Mouse (Mus musculus): ENCODE measurements around the gene Zfp950. TPM values are rescaled to one million over a fixed set of nuclear protein-coding genes. Genes with fewer than 3 reads are reported as not detected.
A peak's percentile ranks its signal among the peaks of the same experiment; 100 is the strongest.

Zfp950 gene
- polyA plus RNA-seq, 1 experiment from 2014 or later = 38.7 TPM

DNA sequence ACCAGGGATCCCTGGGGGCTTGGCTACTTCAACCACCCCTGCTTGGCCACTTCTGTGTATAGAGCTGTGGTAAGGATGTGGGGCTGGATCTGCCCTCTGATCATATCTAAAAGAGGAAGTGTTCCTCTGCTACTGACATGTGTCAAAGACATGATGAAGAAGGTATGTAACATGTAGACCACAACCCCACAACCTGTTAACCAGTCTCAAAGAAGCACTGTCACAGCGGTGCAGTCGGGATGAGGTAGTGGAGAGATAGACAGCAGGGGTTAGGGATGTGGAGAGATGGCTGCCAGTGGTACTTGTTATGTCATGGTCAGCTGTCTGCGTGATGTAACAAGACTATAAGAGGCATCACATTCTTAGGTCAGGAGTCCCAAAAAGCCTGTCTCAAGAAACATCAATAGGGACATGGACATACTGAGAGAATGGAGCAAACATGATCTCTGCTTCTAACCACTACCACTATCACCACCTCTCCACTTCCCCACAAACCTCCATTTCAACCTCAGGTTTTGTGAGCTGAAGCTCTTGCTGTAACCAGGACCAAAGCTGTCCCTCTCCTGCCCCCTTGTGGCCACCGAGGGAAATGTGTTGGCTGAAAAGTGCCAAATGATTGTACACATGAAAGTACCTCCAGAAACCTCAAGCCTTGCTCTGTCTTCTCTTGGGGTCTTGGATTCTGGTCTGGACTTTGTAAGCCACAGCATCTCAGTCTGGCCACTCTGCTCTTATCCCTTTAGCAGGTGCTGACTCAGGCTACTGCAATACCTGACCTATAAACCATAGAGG, 56.3 kb downstream of the Zfp950 start:
- no peak overlapping the region for H3K4me3 ChIP-seq (ENCODE audit: control insufficient read depth in 1 of 2, insufficient read depth in 1 of 2, low read depth in 1 of 2, low read length in 2 of 2)
- no peak overlapping the region for H3K9ac ChIP-seq (ENCODE audit: low read length)
- no peaks in the 10 kb centered on the region for H3K9me3 ChIP-seq (ENCODE audit: control insufficient read depth, low read length)
- 0 out of 4 replicates have a peak overlapping the region, but pooled peaks of 1 of the 2 experiments have one; percentile 8 for H3K27ac ChIP-seq (replicated peaks in 1 of 2; ENCODE audit: control insufficient read depth in 1 of 2, insufficient read depth in 1 of 2, low read depth in 2 of 2, low read length in 2 of 2)
- no peaks in the 10 kb centered on the region for H3K4me1 ChIP-seq (ENCODE audit: control insufficient read depth in 2 of 2, insufficient read depth in 2 of 2, low read length in 2 of 2)
- H3K27me3 ChIP-seq (ENCODE audit: control insufficient read depth, insufficient read depth, low read length) = no peaks in the 10 kb centered on the region
- ATAC-seq (ENCODE audit: insufficient number of reproducible peaks, insufficient read depth, low FRiP score, low read depth) = no peak
- 39% methylated on average over 4 of the region's 4 CpGs for WGBS
- peaks cover 76% of the 10 kb centered on the region for H3K36me3 ChIP-seq (ENCODE audit: control insufficient read depth, insufficient read depth, low read length)
- no peak overlapping the region for H3K4me2 ChIP-seq (ENCODE audit: low read length)

DNA sequence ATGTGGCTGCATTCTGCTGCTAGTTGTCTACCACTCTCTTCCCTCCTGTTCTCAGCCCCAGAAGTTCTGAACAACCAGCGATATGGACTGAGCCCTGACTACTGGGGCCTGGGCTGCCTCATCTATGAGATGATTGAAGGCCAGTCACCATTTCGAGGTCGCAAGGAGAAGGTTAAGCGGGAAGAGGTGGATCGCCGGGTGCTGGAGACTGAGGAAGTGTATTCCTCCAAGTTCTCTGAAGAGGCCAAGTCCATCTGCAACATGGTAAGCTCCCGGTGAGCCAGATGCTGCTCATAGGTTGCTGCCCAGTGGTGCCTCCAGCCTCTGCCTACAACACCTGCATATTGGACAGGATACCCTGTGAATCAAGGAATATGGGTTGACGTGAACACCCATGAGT, 57.6 kb downstream of the Zfp950 start:
- H3K9ac ChIP-seq (ENCODE audit: low read length) = no peak overlapping the region
- no peak overlapping the region for H3K4me3 ChIP-seq (ENCODE audit: control insufficient read depth in 1 of 2, insufficient read depth in 1 of 2, low read depth in 1 of 2, low read length in 2 of 2)
- no peaks in the 10 kb centered on the region for H3K9me3 ChIP-seq (ENCODE audit: control insufficient read depth, low read length)
- ATAC-seq (ENCODE audit: insufficient number of reproducible peaks, insufficient read depth, low FRiP score, low read depth) = no peak
- peaks cover 75% of the 10 kb centered on the region for H3K36me3 ChIP-seq (ENCODE audit: control insufficient read depth, insufficient read depth, low read length)
- no peaks in the 10 kb centered on the region for H3K4me1 ChIP-seq (ENCODE audit: control insufficient read depth in 2 of 2, insufficient read depth in 2 of 2, low read length in 2 of 2)
- no peak overlapping the region for H3K4me2 ChIP-seq (ENCODE audit: low read length)
- H3K27ac ChIP-seq (replicated peaks in 1 of 2; ENCODE audit: control insufficient read depth in 1 of 2, insufficient read depth in 1 of 2, low read depth in 2 of 2, low read length in 2 of 2) = no peak overlapping the region
- H3K27me3 ChIP-seq (ENCODE audit: control insufficient read depth, insufficient read depth, low read length) = no peaks in the 10 kb centered on the region
- WGBS = 88% methylated on average over 8 of the region's 8 CpGs

DNA sequence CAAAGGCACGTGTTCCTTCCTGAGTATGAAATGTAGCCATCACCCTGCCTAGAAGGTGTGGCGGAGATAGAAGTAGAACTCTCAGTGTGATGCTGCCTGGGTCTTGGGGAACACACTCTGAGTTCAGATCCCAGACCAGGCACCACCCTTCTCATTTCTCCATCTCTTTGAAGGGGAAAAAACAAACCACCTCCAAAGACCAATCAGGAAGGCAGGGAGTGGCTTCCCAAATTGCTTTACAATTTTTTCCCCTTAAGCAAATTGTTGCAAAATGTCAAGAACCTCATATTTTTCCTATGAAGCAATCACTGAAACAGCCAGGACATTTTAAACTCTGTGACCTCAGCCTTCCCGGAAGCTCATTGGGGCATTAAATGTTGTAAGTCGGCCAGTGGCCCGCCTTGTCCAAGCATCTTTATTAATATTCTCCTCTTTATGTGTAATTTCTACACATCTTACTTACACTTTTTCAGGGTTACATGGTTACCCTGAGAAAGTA, 60.3 kb downstream of the Zfp950 start:
- H3K9me3 ChIP-seq (ENCODE audit: control insufficient read depth, low read length) = no peaks in the 10 kb centered on the region
- H3K27me3 ChIP-seq (ENCODE audit: control insufficient read depth, insufficient read depth, low read length) = no peaks in the 10 kb centered on the region
- no peak for ATAC-seq (ENCODE audit: insufficient number of reproducible peaks, insufficient read depth, low FRiP score, low read depth)
- H3K4me1 ChIP-seq (ENCODE audit: control insufficient read depth in 2 of 2, insufficient read depth in 2 of 2, low read length in 2 of 2) = no peaks in the 10 kb centered on the region
- no peak overlapping the region for H3K27ac ChIP-seq (replicated peaks in 1 of 2; ENCODE audit: control insufficient read depth in 1 of 2, insufficient read depth in 1 of 2, low read depth in 2 of 2, low read length in 2 of 2)
- H3K9ac ChIP-seq (ENCODE audit: low read length) = no peak overlapping the region
- H3K4me3 ChIP-seq (ENCODE audit: control insufficient read depth in 1 of 2, insufficient read depth in 1 of 2, low read depth in 1 of 2, low read length in 2 of 2) = no peak overlapping the region
- H3K36me3 ChIP-seq (ENCODE audit: control insufficient read depth, insufficient read depth, low read length) = peaks cover 73% of the 10 kb centered on the region
- 89% methylated on average over 5 of the region's 5 CpGs for WGBS
- no peak overlapping the region for H3K4me2 ChIP-seq (ENCODE audit: low read length)

DNA sequence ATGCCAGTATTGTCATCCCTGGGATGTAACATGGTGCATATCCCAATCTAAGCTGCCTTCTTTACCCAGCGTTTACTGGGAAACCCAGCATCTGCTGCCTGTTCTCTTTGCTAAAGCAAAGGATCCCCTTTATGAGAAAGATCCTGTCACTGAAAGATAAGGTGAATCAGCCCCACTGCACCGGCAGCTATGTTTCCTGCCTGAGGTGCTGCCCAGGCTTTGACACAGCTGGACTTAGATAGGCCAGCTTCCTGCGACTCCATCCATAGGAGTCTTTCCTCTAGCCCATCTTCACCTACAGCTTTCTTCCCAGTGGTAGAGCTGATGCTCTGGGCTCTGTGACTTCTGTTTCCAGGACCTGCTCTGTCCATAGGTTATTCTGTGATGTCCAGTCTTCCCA, 62.0 kb downstream of the Zfp950 start:
- ATAC-seq (ENCODE audit: insufficient number of reproducible peaks, insufficient read depth, low FRiP score, low read depth) = no peak
- Histone ChIP-seq H3K9me3 (ENCODE audit: control insufficient read depth, low read length) (no peaks in the 10 kb centered on the region), H3K27me3 (ENCODE audit: control insufficient read depth, insufficient read depth, low read length) (no peaks in the 10 kb centered on the region), H3K9ac (ENCODE audit: low read length) (no peak overlapping the region), H3K4me3 (ENCODE audit: control insufficient read depth in 1 of 2, insufficient read depth in 1 of 2, low read depth in 1 of 2, low read length in 2 of 2) (no peak overlapping the region), H3K36me3 (ENCODE audit: control insufficient read depth, insufficient read depth, low read length) (peaks cover 73% of the 10 kb centered on the region), H3K4me2 (ENCODE audit: low read length) (no peak overlapping the region), H3K27ac (replicated peaks in 1 of 2; ENCODE audit: control insufficient read depth in 1 of 2, insufficient read depth in 1 of 2, low read depth in 2 of 2, low read length in 2 of 2) (no peak overlapping the region), H3K4me1 (ENCODE audit: control insufficient read depth in 2 of 2, insufficient read depth in 2 of 2, low read length in 2 of 2) (no peaks in the 10 kb centered on the region)
- whole genome bisulfite sequencing = 62% methylated on average over 3 of the region's 3 CpGs

DNA sequence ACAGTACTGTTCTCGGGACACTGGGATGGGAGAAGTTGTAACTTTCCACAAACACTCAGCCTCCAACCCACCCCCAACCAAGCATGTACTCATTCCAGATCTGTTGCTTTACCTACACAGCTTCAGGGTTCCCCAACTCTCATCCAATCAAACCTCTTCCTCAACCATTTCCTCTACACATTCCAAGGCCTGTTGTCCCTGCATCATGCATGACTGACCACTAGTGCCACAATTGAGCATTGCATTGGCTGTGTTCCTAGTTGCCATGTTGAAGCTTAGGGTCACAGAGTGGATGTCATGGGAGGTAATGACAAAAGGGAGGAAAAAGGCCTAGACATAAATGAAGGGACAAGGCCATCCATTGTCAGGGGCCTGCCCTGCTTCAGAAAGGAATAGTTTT, 75.6 kb downstream of the Zfp950 start:
- WGBS = 93% methylated on average over 1 of the region's 1 CpGs
- Histone ChIP-seq H3K27ac (replicated peaks in 1 of 2; ENCODE audit: control insufficient read depth in 1 of 2, insufficient read depth in 1 of 2, low read depth in 2 of 2, low read length in 2 of 2) (no peak overlapping the region), H3K9ac (ENCODE audit: low read length) (no peak overlapping the region), H3K9me3 (ENCODE audit: control insufficient read depth, low read length) (no peaks in the 10 kb centered on the region), H3K4me3 (ENCODE audit: control insufficient read depth in 1 of 2, insufficient read depth in 1 of 2, low read depth in 1 of 2, low read length in 2 of 2) (no peak overlapping the region), H3K4me1 (ENCODE audit: control insufficient read depth in 2 of 2, insufficient read depth in 2 of 2, low read length in 2 of 2) (0 out of 4 replicates have a peak, but pooled peaks cover 0 to 3% of the 10 kb centered on the region in 2 experiments), H3K27me3 (ENCODE audit: control insufficient read depth, insufficient read depth, low read length) (no peaks in the 10 kb centered on the region), H3K36me3 (ENCODE audit: control insufficient read depth, insufficient read depth, low read length) (peaks cover 12% of the 10 kb centered on the region; the same call in 1 of the 2 replicates), H3K4me2 (ENCODE audit: low read length) (no peak overlapping the region)
- ATAC-seq (ENCODE audit: insufficient number of reproducible peaks, insufficient read depth, low FRiP score, low read depth) = no peak

DNA sequence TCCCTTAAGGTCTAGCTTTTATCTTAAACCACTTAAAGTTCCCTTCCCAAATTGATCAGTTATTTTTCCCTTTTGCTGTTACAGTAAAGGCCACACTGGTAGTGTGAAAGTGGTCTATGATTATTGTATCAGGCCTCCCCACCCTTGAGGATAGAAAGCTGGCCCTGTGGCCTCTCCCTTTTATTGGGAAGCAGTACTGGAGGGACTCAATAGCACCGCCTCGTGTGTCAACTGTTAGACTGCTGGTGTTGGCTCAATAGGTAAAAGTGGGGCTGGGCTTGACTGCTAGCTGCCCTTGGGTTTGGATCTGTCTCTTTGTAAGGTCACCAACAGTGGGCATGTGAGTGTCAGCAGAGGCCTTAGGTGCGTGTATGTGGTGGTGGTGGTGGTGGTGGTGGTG, 76.3 kb downstream of the Zfp950 start:
- Histone ChIP-seq H3K4me2 (ENCODE audit: low read length) (no peak overlapping the region), H3K9me3 (ENCODE audit: control insufficient read depth, low read length) (no peaks in the 10 kb centered on the region), H3K36me3 (ENCODE audit: control insufficient read depth, insufficient read depth, low read length) (peaks cover 11% of the 10 kb centered on the region; the same call in 1 of the 2 replicates), H3K9ac (ENCODE audit: low read length) (no peak overlapping the region), H3K27me3 (ENCODE audit: control insufficient read depth, insufficient read depth, low read length) (no peaks in the 10 kb centered on the region), H3K4me1 (ENCODE audit: control insufficient read depth in 2 of 2, insufficient read depth in 2 of 2, low read length in 2 of 2) (0 out of 4 replicates have a peak, but pooled peaks cover 0 to 3% of the 10 kb centered on the region in 2 experiments), H3K27ac (replicated peaks in 1 of 2; ENCODE audit: control insufficient read depth in 1 of 2, insufficient read depth in 1 of 2, low read depth in 2 of 2, low read length in 2 of 2) (no peak overlapping the region), H3K4me3 (ENCODE audit: control insufficient read depth in 1 of 2, insufficient read depth in 1 of 2, low read depth in 1 of 2, low read length in 2 of 2) (no peak overlapping the region)
- no peak for ATAC-seq (ENCODE audit: insufficient number of reproducible peaks, insufficient read depth, low FRiP score, low read depth)
- WGBS = 84% methylated on average over 3 of the region's 3 CpGs

DNA sequence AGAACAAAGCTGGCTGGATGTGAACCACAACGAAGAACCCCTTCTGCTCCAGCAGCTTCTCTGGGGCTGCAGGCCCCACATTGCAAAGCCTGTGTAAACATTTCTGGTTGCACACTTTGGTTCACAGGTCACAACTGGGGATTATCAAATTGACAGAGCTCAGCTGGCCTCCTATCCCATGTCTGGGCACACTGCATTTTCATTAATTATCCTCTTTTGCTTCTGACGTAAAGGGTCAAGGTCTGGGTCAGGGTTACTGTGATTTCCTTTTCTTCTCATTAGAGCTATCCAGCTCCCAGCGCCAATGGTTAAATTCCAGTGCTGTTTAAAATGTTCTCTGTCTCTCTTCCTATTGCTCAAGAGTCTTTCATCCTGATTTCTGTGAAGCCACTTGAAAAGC, 83.1 kb downstream of the Zfp950 start:
- Histone ChIP-seq H3K27ac (replicated peaks in 1 of 2; ENCODE audit: control insufficient read depth in 1 of 2, insufficient read depth in 1 of 2, low read depth in 2 of 2, low read length in 2 of 2) (no peak overlapping the region), H3K36me3 (ENCODE audit: control insufficient read depth, insufficient read depth, low read length) (no peaks in the 10 kb centered on the region), H3K27me3 (ENCODE audit: control insufficient read depth, insufficient read depth, low read length) (no peaks in the 10 kb centered on the region), H3K9ac (ENCODE audit: low read length) (no peak overlapping the region), H3K4me2 (ENCODE audit: low read length) (no peak overlapping the region), H3K4me3 (ENCODE audit: control insufficient read depth in 1 of 2, insufficient read depth in 1 of 2, low read depth in 1 of 2, low read length in 2 of 2) (no peak overlapping the region), H3K4me1 (ENCODE audit: control insufficient read depth in 2 of 2, insufficient read depth in 2 of 2, low read length in 2 of 2) (0 out of 4 replicates have a peak, but pooled peaks cover 3 to 7% of the 10 kb centered on the region in 2 experiments), H3K9me3 (ENCODE audit: control insufficient read depth, low read length) (0 out of 2 replicates have a peak, but pooled peaks cover 4% of the 10 kb centered on the region)
- WGBS = 42% methylated on average over 3 of the region's 3 CpGs
- no peak; the same call in 1 of the 2 replicates for ATAC-seq (ENCODE audit: insufficient number of reproducible peaks, insufficient read depth, low FRiP score, low read depth)

Measured in heart, embryonic 14.5 days (tissue).